Mouse (Mus musculus): ENCODE data around the gene Nr1h4. TPM values are rescaled to one million over a fixed set of nuclear protein-coding genes. Genes with fewer than 3 reads are reported as not detected.
A peak's percentile ranks its signal among the peaks of the same experiment; 100 is the strongest.

Nr1h4 gene
- polyA plus RNA-seq, 1 experiment from 2014 or later = 117 TPM

DNA sequence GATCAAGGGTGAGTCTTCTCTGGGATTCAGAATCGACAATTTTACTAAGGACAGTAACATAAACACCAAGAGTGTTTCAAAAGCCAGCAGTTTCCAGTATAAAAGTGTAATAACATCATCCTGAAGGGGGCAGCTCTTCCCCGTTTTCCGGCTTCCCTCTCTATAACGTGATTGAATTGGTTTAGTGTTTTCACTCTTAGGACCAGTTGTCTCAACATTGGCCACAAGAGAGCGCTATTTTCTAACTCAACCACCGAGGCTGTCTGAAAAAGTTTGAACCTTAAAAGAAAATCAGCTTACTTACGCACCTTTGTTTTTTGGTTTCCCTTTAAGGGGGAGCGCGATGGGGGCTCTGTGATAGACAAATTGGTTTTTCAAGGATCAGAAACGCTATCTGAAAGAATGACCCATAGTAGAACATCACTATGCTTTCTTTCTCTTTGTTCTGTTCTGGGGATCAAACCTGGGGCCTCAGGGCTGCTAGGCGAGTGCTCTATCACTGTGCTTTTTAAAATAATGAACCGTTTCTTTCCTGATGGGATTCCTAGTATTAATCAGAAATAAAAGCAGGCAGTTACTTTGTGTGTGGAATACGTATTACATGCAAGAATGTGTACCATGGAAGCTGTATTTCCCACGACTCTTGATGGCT lies 71.4 kb downstream of the Nr1h4 start:
- no peak overlapping the region for H3K9ac ChIP-seq (ENCODE audit: low read depth, low read length)
- TF ChIP-seq CTCF (IDR thresholded peaks at IDR 0.05; ENCODE audit: low read depth) = peak; percentile 88
- no peak for ATAC-seq
- no peak overlapping the region for H3K27ac ChIP-seq (ENCODE audit: low read depth, low read length)
- H3K9me3 ChIP-seq (ENCODE audit: control insufficient read depth) = no peaks in the 10 kb centered on the region
- no peaks in the 10 kb centered on the region; the same call in 1 of the 2 replicates for H3K36me3 ChIP-seq (ENCODE audit: control insufficient read depth, insufficient read depth)
- H3K4me3 ChIP-seq (ENCODE audit: low read depth, low read length) = no peak overlapping the region
- 10% methylated on average over 14 of the region's 14 CpGs for WGBS
- H3K27me3 ChIP-seq (replicated peaks; ENCODE audit: control insufficient read depth, insufficient read depth, low read length) = no peaks in the 10 kb centered on the region
- H3K4me1 ChIP-seq (replicated peaks; ENCODE audit: control insufficient read depth, insufficient read depth, low read length) = no peaks in the 10 kb centered on the region
- H3K4me2 ChIP-seq (replicated peaks; ENCODE audit: low read depth) = no peak overlapping the region; the same call in 1 of the 2 replicates

DNA sequence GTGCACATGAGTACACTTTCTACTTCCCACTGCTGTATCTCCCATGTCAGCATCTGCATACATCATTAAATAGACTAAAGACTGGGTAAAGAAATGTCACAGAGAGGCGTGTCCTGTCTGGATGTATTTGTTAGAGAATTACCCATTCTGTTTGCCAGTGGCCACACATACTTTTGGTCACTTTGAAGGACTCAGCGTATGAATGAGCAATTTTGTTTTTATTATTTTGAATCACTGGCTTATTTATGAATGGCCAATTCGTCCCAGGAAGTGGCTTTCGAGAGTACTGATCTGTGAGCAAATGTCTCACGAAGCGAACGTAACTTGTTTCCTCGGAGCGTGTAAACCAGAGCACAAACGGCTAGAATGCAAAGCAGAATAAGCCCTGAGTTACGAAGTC lies 72.4 kb downstream of the Nr1h4 start:
- no peaks in the 10 kb centered on the region; the same call in none of the 2 replicates for H3K36me3 ChIP-seq (ENCODE audit: control insufficient read depth, insufficient read depth)
- no peaks in the 10 kb centered on the region for H3K4me1 ChIP-seq (replicated peaks; ENCODE audit: control insufficient read depth, insufficient read depth, low read length)
- 90% methylated on average over 11 of the region's 11 CpGs for WGBS
- no peaks in the 10 kb centered on the region for H3K9me3 ChIP-seq (ENCODE audit: control insufficient read depth)
- H3K4me2 ChIP-seq (replicated peaks; ENCODE audit: low read depth) = no peak overlapping the region
- no peak overlapping the region for H3K9ac ChIP-seq (ENCODE audit: low read depth, low read length)
- no peaks in the 10 kb centered on the region for H3K27me3 ChIP-seq (replicated peaks; ENCODE audit: control insufficient read depth, insufficient read depth, low read length)
- ATAC-seq = no peak
- TF ChIP-seq CTCF (IDR thresholded peaks at IDR 0.05; ENCODE audit: low read depth) = no peak
- no peak overlapping the region for H3K27ac ChIP-seq (ENCODE audit: low read depth, low read length)
- no peak overlapping the region for H3K4me3 ChIP-seq (ENCODE audit: low read depth, low read length)

DNA sequence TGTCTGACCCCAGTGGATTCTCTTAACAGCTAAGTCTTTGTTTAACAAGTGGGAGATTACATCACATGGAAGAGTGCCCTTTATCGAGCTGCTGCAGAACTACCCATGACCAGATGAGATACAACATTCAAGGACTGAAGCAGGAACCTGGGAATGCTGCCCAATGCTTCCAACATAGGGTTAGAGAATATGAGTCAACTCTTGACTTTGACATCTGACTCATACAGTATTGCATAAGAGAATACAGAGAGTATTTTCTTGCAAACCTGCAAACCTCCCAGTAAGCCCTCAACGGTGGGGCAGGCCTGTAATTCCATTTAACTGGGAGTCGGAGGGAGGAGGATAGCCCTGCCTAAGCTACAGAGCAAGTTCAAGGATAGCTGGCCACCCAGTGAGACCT lies 74.6 kb downstream of the Nr1h4 start:
- no peak overlapping the region for H3K4me3 ChIP-seq (ENCODE audit: low read depth, low read length)
- WGBS = 35% methylated on average over 3 of the region's 3 CpGs
- no peak overlapping the region for H3K9ac ChIP-seq (ENCODE audit: low read depth, low read length)
- H3K9me3 ChIP-seq (ENCODE audit: control insufficient read depth) = no peaks in the 10 kb centered on the region
- H3K4me2 ChIP-seq (replicated peaks; ENCODE audit: low read depth) = no peak overlapping the region
- TF ChIP-seq CTCF (IDR thresholded peaks at IDR 0.05; ENCODE audit: low read depth) = no peak
- H3K27me3 ChIP-seq (replicated peaks; ENCODE audit: control insufficient read depth, insufficient read depth, low read length) = no peaks in the 10 kb centered on the region
- peaks cover 12% of the 10 kb centered on the region for H3K36me3 ChIP-seq (ENCODE audit: control insufficient read depth, insufficient read depth)
- peak; percentile 88 for ATAC-seq
- peak overlapping the region; percentile 35 for H3K27ac ChIP-seq (ENCODE audit: low read depth, low read length)
- no peaks in the 10 kb centered on the region for H3K4me1 ChIP-seq (replicated peaks; ENCODE audit: control insufficient read depth, insufficient read depth, low read length)

DNA sequence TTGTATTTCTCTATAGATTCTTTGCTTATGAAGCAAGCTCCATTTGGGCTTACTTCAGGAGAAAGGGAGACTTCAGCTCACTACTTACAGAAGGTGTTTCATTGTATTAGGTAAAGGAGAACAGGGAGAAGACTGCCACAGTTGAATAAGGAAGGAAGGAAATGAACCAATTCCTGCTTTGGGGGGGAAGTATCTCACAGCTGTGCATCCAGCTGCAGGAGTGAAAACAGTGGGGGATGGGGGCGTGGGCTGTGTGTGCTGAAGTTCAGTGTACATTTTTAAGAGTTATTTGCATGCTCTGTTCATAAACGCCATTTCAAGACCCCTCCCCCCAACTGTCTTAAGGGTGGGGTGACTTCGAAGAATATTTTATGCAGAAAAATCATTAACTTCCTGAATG lies 79.6 kb downstream of the Nr1h4 start:
- no peak overlapping the region for H3K4me2 ChIP-seq (replicated peaks; ENCODE audit: low read depth)
- no peak for ATAC-seq
- H3K27ac ChIP-seq (ENCODE audit: low read depth, low read length) = no peak overlapping the region
- H3K4me1 ChIP-seq (replicated peaks; ENCODE audit: control insufficient read depth, insufficient read depth, low read length) = no peaks in the 10 kb centered on the region
- H3K36me3 ChIP-seq (ENCODE audit: control insufficient read depth, insufficient read depth) = peaks cover 22% of the 10 kb centered on the region
- H3K4me3 ChIP-seq (ENCODE audit: low read depth, low read length) = no peak overlapping the region
- no peaks in the 10 kb centered on the region for H3K9me3 ChIP-seq (ENCODE audit: control insufficient read depth)
- no peak for TF ChIP-seq CTCF (IDR thresholded peaks at IDR 0.05; ENCODE audit: low read depth)
- H3K27me3 ChIP-seq (replicated peaks; ENCODE audit: control insufficient read depth, insufficient read depth, low read length) = no peaks in the 10 kb centered on the region
- WGBS = 80% methylated on average over 3 of the region's 3 CpGs
- H3K9ac ChIP-seq (ENCODE audit: low read depth, low read length) = no peak overlapping the region

DNA sequence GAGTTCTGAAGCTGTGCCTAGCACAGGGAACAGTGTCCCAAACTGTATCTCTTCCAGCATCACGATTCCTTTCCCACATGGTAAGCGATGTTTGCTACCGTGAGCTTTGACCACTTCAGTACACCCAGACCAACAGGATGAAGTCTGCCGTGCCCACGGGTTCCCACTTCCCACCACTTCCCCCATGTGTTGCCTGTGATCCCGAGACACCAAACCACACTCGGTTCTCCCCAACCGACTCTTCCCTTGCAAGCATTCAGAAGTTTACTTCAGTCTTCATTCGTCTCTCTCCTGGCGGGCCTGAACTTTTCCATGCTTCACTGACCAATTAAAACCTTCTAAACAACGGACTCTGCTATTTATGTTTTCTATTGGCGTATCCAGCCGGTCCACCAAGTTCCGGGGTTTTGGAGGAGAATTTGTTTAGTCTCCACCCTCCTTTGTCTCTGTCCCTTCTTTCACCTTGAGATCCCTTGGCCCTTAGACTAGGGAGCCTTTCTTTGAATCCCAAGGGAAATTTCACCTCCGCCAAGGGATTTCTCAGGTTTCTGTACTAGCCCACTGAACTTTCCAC lies 80.2 kb downstream of the Nr1h4 start:
- no peak overlapping the region for H3K4me3 ChIP-seq (ENCODE audit: low read depth, low read length)
- H3K27ac ChIP-seq (ENCODE audit: low read depth, low read length) = no peak overlapping the region
- H3K4me1 ChIP-seq (replicated peaks; ENCODE audit: control insufficient read depth, insufficient read depth, low read length) = no peaks in the 10 kb centered on the region
- no peak for ATAC-seq
- no peak for TF ChIP-seq CTCF (IDR thresholded peaks at IDR 0.05; ENCODE audit: low read depth)
- 81% methylated on average over 15 of the region's 15 CpGs for WGBS
- H3K36me3 ChIP-seq (ENCODE audit: control insufficient read depth, insufficient read depth) = peaks cover 22% of the 10 kb centered on the region
- no peak overlapping the region for H3K4me2 ChIP-seq (replicated peaks; ENCODE audit: low read depth)
- no peaks in the 10 kb centered on the region for H3K27me3 ChIP-seq (replicated peaks; ENCODE audit: control insufficient read depth, insufficient read depth, low read length)
- no peak overlapping the region for H3K9ac ChIP-seq (ENCODE audit: low read depth, low read length)
- H3K9me3 ChIP-seq (ENCODE audit: control insufficient read depth) = no peaks in the 10 kb centered on the region

DNA sequence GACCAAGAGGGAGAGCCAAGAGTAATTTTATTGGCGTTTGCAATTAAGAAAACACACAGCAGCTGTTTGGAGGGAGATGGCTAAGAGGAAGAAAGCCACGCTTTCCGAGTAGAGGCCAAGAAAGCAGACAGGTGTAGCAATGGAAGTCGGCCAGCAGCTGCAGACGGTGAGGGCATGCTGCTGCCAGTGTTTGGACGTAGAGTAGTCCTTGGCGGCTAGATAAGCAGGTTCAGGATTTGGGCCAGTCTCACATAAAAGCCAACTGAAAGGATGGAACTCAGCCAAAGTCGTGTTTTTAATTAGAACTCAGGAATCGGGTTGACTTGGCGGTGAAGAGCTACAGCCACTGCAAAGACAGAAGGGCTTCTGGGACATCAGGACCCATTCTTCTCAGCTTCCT lies 83.0 kb downstream of the Nr1h4 start:
- peaks cover 22% of the 10 kb centered on the region for H3K36me3 ChIP-seq (ENCODE audit: control insufficient read depth, insufficient read depth)
- no peak overlapping the region for H3K4me3 ChIP-seq (ENCODE audit: low read depth, low read length)
- ATAC-seq = no peak
- H3K4me2 ChIP-seq (replicated peaks; ENCODE audit: low read depth) = no peak overlapping the region
- H3K4me1 ChIP-seq (replicated peaks; ENCODE audit: control insufficient read depth, insufficient read depth, low read length) = no peaks in the 10 kb centered on the region
- H3K27me3 ChIP-seq (replicated peaks; ENCODE audit: control insufficient read depth, insufficient read depth, low read length) = no peaks in the 10 kb centered on the region
- no peaks in the 10 kb centered on the region for H3K9me3 ChIP-seq (ENCODE audit: control insufficient read depth)
- TF ChIP-seq CTCF (IDR thresholded peaks at IDR 0.05; ENCODE audit: low read depth) = no peak
- H3K9ac ChIP-seq (ENCODE audit: low read depth, low read length) = no peak overlapping the region
- no peak overlapping the region for H3K27ac ChIP-seq (ENCODE audit: low read depth, low read length)
- 50% methylated on average over 10 of the region's 10 CpGs for WGBS

Data from intestine, postnatal 0 days (tissue).